Mouse (Mus musculus): ENCODE data around the gene Vps45.

- TF ChIP-seq POLR2A (IDR thresholded peaks at IDR 0.05; ENCODE audit: control insufficient read depth, low read depth, low read length) (no peak), CTCF (IDR thresholded peaks at IDR 0.05; ENCODE audit: control insufficient read depth, insufficient read depth, insufficient replicate concordance, low read depth, low read length) (no peak)
Observed at GRCm38 (mm10) chr3:96000080-96000632, 58.1 kb downstream of the Vps45 start.
